Mouse (Mus musculus) liver, embryonic 14.5 days (tissue): Measurements from ENCODE around the gene Arpc3.

Source experiments
- CTCF ChIP-seq: IDR thresholded peaks from 2 replicates; pipeline ENCODE4 v1.5.1; 2016; ENCODE audit warnings: antibody characterized with exemption, low read depth, control low read depth
- EP300 ChIP-seq: IDR thresholded peaks from 2 replicates; pipeline ENCODE4 v1.6.1; 2016; ENCODE audit warnings: antibody characterized with exemption, low read depth

DNA sequence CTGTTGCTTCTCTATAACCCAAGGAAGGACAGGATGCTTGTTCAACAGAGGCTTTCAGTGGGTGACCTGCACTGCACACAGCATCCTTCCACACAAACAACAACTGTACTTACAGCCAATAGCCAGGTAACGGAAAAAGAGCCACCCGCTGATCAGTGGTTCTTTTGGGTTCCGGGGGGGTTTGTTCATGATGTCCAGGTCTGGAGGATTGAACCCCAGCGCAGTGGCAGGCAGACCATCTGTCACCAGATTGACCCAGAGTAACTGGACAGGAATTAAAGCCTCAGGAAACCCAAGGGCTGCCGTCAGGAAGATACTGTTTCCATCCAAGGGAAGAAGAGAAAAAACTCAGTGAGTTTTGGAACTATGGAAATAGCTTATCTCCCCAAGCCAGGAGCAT is 67.7 kb downstream of the Arpc3 start:
- TF ChIP-seq CTCF (no peak), EP300 (no peak)
